Mouse (Mus musculus): Measurements from ENCODE around the gene Wdr20. TPM values are rescaled to one million over a fixed set of nuclear protein-coding genes. Genes with fewer than 3 reads are reported as not detected.
"Not testable (repeated sequence)": the region's sequence is repeated elsewhere in the genome, so short reads cannot be mapped to it uniquely, and the experiment has no call there.

Gene Wdr20
- total and polyA plus RNA-seq, 3 experiments = 17.9 to 26.2 (median 22.8) TPM

GRCm38 (mm10) chr12:110703682-110704081 is 34.1 kb upstream of the Wdr20 start:
- TF ChIP-seq ZKSCAN1 (IDR thresholded peaks at IDR 0.05; ENCODE audit: borderline replicate concordance, low read depth, low read length) (no peak), MAFK (IDR thresholded peaks at IDR 0.05; ENCODE audit: insufficient replicate concordance, low read length) (no peak)
- Histone ChIP-seq H3K79me2 (replicated peaks; ENCODE audit: control insufficient read depth, extremely low read depth, insufficient read depth, poor library complexity, severe bottlenecking) (no peaks in the 10 kb centered on the region), H3K4me2 (ENCODE audit: insufficient read depth, low read depth, poor library complexity, severe bottlenecking) (peak overlapping the region; percentile 59), H3K4me1 (ENCODE audit: control insufficient read depth in 1 of 2, insufficient read depth in 2 of 2) (peaks cover 35 to 65% of the 10 kb centered on the region in 2 experiments), H3K9me3 (replicated peaks; ENCODE audit: low read length) (no peaks in the 10 kb centered on the region), H3K27me3 (replicated peaks) (no peaks in the 10 kb centered on the region), H3K4me3 (replicated peaks in 1 of 3; ENCODE audit: low read depth in 2 of 3, low read length in 2 of 3, poor library complexity in 1 of 3) (no peak overlapping the region), H3K9ac (ENCODE audit: insufficient read depth, low read depth) (no peak overlapping the region), H3K36me3 (replicated peaks in 1 of 2; ENCODE audit: control insufficient read depth in 1 of 2, insufficient read depth in 1 of 2, low read length in 1 of 2) (no peaks in the 10 kb centered on the region), H3K27ac (ENCODE audit: insufficient read depth, low read depth) (peak overlapping the region; percentile 75)
- dilution Hi-C loops (cut with MboI; ENCODE audit: extremely low pct_ligation_motif_present, extremely low pct_unique_long_range_greater_than_20kb, low sequenced_read_pairs) = no loop called here
- DNase-seq (ENCODE audit: extremely low read depth) = no peak
- in situ Hi-C loops (cut with MboI; ENCODE audit: low pct_ligation_motif_present, low pct_unique_long_range_greater_than_20kb, low sequenced_read_pairs) = no loop called here

GRCm38 (mm10) chr12:110705419-110705818 is 32.3 kb upstream of the Wdr20 start:
- H3K27me3 ChIP-seq (replicated peaks); H3K9me3 ChIP-seq (replicated peaks; ENCODE audit: low read length); H3K4me2 ChIP-seq (ENCODE audit: insufficient read depth, low read depth, poor library complexity, severe bottlenecking); H3K27ac ChIP-seq (ENCODE audit: insufficient read depth, low read depth); H3K4me3 ChIP-seq (replicated peaks in 1 of 3; ENCODE audit: low read depth in 2 of 3, low read length in 2 of 3, poor library complexity in 1 of 3); DNase-seq (ENCODE audit: extremely low read depth); H3K79me2 ChIP-seq (replicated peaks; ENCODE audit: control insufficient read depth, extremely low read depth, insufficient read depth, poor library complexity, severe bottlenecking); dilution Hi-C loops (cut with MboI; ENCODE audit: extremely low pct_ligation_motif_present, extremely low pct_unique_long_range_greater_than_20kb, low sequenced_read_pairs); H3K9ac ChIP-seq (ENCODE audit: insufficient read depth, low read depth); in situ Hi-C loops (cut with MboI; ENCODE audit: low pct_ligation_motif_present, low pct_unique_long_range_greater_than_20kb, low sequenced_read_pairs); H3K36me3 ChIP-seq (replicated peaks in 1 of 2; ENCODE audit: control insufficient read depth in 1 of 2, insufficient read depth in 1 of 2, low read length in 1 of 2): not testable (repeated sequence)
- peaks cover 32 to 54% of the 10 kb centered on the region in 2 experiments for H3K4me1 ChIP-seq (ENCODE audit: control insufficient read depth in 1 of 2, insufficient read depth in 2 of 2)
- TF ChIP-seq TBP (conservative IDR thresholded peaks at IDR 0.05; ENCODE audit: low read depth, low read length) = peak; percentile 74

GRCm38 (mm10) chr12:110706337-110707231 is 31.2 kb upstream of the Wdr20 start:
- dilution Hi-C loops (cut with MboI; ENCODE audit: extremely low pct_ligation_motif_present, extremely low pct_unique_long_range_greater_than_20kb, low sequenced_read_pairs) (no loop called here), in situ Hi-C loops (cut with MboI; ENCODE audit: low pct_ligation_motif_present, low pct_unique_long_range_greater_than_20kb, low sequenced_read_pairs) (no loop called here)
- Histone ChIP-seq H3K79me2 (replicated peaks; ENCODE audit: control insufficient read depth, extremely low read depth, insufficient read depth, poor library complexity, severe bottlenecking) (no peaks in the 10 kb centered on the region), H3K27ac (ENCODE audit: insufficient read depth, low read depth) (no peak overlapping the region), H3K9ac (ENCODE audit: insufficient read depth, low read depth) (no peak overlapping the region), H3K4me2 (ENCODE audit: insufficient read depth, low read depth, poor library complexity, severe bottlenecking) (no peak overlapping the region), H3K4me1 (ENCODE audit: control insufficient read depth in 1 of 2, insufficient read depth in 2 of 2) (peaks cover 22 to 43% of the 10 kb centered on the region in 2 experiments), H3K27me3 (replicated peaks) (no peaks in the 10 kb centered on the region), H3K4me3 (replicated peaks in 1 of 3; ENCODE audit: low read depth in 2 of 3, low read length in 2 of 3, poor library complexity in 1 of 3) (no peak overlapping the region), H3K9me3 (replicated peaks; ENCODE audit: low read length) (no peaks in the 10 kb centered on the region), H3K36me3 (replicated peaks in 1 of 2; ENCODE audit: control insufficient read depth in 1 of 2, insufficient read depth in 1 of 2, low read length in 1 of 2) (no peaks in the 10 kb centered on the region)
- TF ChIP-seq BHLHE40 (IDR thresholded peaks at IDR 0.05; ENCODE audit: low read depth, low read length) (peak; percentile 54), ELF1 (IDR thresholded peaks at IDR 0.05; ENCODE audit: low read depth, low read length) (peak; percentile 48; the same call in 1 of the 2 replicates), E2F4 (IDR thresholded peaks at IDR 0.05; ENCODE audit: insufficient replicate concordance, low read depth, low read length) (no peak), RCOR1 (conservative IDR thresholded peaks at IDR 0.05; ENCODE audit: low read depth, low read length) (no peak), USF2 (conservative IDR thresholded peaks at IDR 0.05; ENCODE audit: low read depth, low read length) (peak; percentile 64), HCFC1 (IDR thresholded peaks at IDR 0.05; ENCODE audit: low read depth, low read length) (no peak), CTCF (conservative IDR thresholded peaks at IDR 0.05 in 1 of 2, IDR thresholded peaks at IDR 0.05 in 1 of 2; ENCODE audit: low read depth in 2 of 2, low read length in 2 of 2) (peak in 1 of 2 experiments; percentile 14; a peak in 2 of 4 replicates), MXI1 (IDR thresholded peaks at IDR 0.05; ENCODE audit: low read depth, low read length) (no peak), USF1 (IDR thresholded peaks at IDR 0.05; ENCODE audit: low read depth, low read length) (peak; percentile 75), ZNF384 (IDR thresholded peaks at IDR 0.05; ENCODE audit: low read depth, low read length) (no peak), NRF1 (IDR thresholded peaks at IDR 0.05; ENCODE audit: low read depth, low read length) (0 out of 2 replicates have a peak, but pooled peaks have one; percentile 12)
- no peak for DNase-seq (ENCODE audit: extremely low read depth)

Measured in CH12.LX (cell line).